Mouse (Mus musculus): ENCODE results near the gene Cd82. TPM values are rescaled to one million over a fixed set of nuclear protein-coding genes. Genes with fewer than 3 reads are reported as not detected.

Cd82 gene
- polyA plus RNA-seq, 1 experiment, result 411 TPM

DNA sequence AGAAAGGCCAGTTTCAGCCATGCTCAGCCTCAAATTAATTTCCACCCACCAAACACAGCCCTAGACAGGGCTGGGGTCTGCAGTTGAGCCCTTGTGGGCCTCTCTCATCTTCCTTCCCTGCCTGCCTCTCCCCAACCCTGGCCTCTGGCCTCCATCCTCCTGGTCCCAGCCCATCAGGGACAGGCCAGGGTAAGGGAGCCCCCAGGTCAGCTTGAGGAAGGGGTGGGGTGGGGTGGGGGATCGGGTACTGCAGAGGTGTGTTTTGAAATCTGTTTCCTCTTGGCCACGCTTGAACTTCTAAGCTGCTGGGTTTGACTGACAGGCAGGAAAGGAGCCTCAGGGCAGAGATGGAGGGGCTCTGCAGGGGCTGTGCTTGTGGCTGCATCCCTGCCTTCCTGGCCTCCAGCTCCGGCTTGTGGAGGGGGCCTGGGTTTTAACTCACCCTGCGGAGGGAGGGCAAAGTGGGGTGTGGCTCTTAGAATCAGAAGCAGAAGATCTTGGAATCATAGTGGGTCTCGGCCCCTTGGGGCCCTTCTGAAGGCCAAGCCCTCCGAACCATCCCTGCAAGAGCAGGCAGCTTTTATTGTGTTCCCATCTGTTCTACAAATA, 19.2 kb upstream of the Cd82 start:
- TF ChIP-seq CEBPB (IDR thresholded peaks at IDR 0.05; ENCODE audit: insufficient read depth, poor library complexity, severe bottlenecking) (no peak), SRF (IDR thresholded peaks at IDR 0.05; ENCODE audit: control insufficient read depth, insufficient read length, low read depth) (no peak), REST (IDR thresholded peaks at IDR 0.05; ENCODE audit: insufficient read depth, insufficient read length) (no peak), POLR2A (IDR thresholded peaks at IDR 0.05; ENCODE audit: insufficient read length, low read depth) (no peak), TCF3 (IDR thresholded peaks at IDR 0.05; ENCODE audit: insufficient read length, low read depth) (no peak), USF1 (IDR thresholded peaks at IDR 0.05; ENCODE audit: low read depth) (no peak), MYOG (IDR thresholded peaks at IDR 0.05; ENCODE audit: control insufficient read depth in 1 of 3, insufficient read depth in 1 of 3, insufficient read length in 2 of 3, low read depth in 2 of 3) (no peak), MYOD1 (IDR thresholded peaks at IDR 0.05; ENCODE audit: control insufficient read depth in 1 of 3, insufficient read length in 2 of 3, low read depth in 2 of 3) (no peak), E2F4 (IDR thresholded peaks at IDR 0.05; ENCODE audit: insufficient read depth) (no peak), POLR2AphosphoS2 (IDR thresholded peaks at IDR 0.05; ENCODE audit: insufficient read length, low read depth) (no peak), MAX (IDR thresholded peaks at IDR 0.05; ENCODE audit: low read depth) (no peak), TCF12 (IDR thresholded peaks at IDR 0.05; ENCODE audit: insufficient read depth, poor library complexity, severe bottlenecking) (no peak)
- H3K36me3 ChIP-seq (ENCODE audit: control insufficient read depth, insufficient read depth), result no peaks in the 10 kb centered on the region

DNA sequence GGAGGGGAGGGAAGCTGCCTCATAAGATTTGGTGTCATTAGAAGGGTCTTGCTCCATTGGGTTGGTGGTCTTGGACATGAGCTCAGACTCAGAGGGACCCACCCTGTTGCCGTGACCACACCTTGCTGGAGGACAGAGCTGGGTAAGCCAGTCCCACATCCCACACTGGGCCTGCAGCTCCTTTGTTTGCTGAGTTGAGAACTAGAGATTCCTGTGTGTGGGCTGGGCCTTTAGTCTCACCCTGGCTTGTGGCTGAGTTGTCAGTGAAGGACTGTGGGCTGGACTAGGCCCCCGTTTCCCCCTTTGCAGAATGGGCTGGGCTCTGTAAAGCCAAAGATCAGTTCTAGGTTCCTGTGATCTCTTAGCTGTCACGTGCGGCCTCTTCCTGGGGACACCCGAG, 15.8 kb upstream of the Cd82 start:
- Histone ChIP-seq H3K4me3 (no peak overlapping the region), H3ac (ENCODE audit: control insufficient read depth, insufficient read length) (no peak overlapping the region), H3K79me2 (ENCODE audit: control insufficient read depth, insufficient read depth) (no peaks in the 10 kb centered on the region), H3K27me3 (ENCODE audit: control insufficient read depth, insufficient read depth, insufficient read length) (peaks cover 24% of the 10 kb centered on the region), H3K4me2 (ENCODE audit: low read depth) (no peak overlapping the region), H3K36me3 (ENCODE audit: control insufficient read depth, insufficient read depth) (no peaks in the 10 kb centered on the region)
- TF ChIP-seq SRF (IDR thresholded peaks at IDR 0.05; ENCODE audit: control insufficient read depth, insufficient read length, low read depth) (no peak), CEBPB (IDR thresholded peaks at IDR 0.05; ENCODE audit: insufficient read depth, poor library complexity, severe bottlenecking) (no peak), TCF12 (IDR thresholded peaks at IDR 0.05; ENCODE audit: insufficient read depth, poor library complexity, severe bottlenecking) (no peak), MYOD1 (IDR thresholded peaks at IDR 0.05; ENCODE audit: control insufficient read depth in 1 of 3, insufficient read length in 2 of 3, low read depth in 2 of 3) (no peak), MAX (IDR thresholded peaks at IDR 0.05; ENCODE audit: low read depth) (no peak), MYOG (IDR thresholded peaks at IDR 0.05; ENCODE audit: control insufficient read depth in 1 of 3, insufficient read depth in 1 of 3, insufficient read length in 2 of 3, low read depth in 2 of 3) (no peak), POLR2AphosphoS2 (IDR thresholded peaks at IDR 0.05; ENCODE audit: insufficient read length, low read depth) (no peak), TCF3 (IDR thresholded peaks at IDR 0.05; ENCODE audit: insufficient read length, low read depth) (no peak), REST (IDR thresholded peaks at IDR 0.05; ENCODE audit: insufficient read depth, insufficient read length) (no peak), POLR2A (IDR thresholded peaks at IDR 0.05; ENCODE audit: insufficient read length, low read depth) (no peak), E2F4 (IDR thresholded peaks at IDR 0.05; ENCODE audit: insufficient read depth) (no peak), USF1 (IDR thresholded peaks at IDR 0.05; ENCODE audit: low read depth) (no peak)

More for the DNA sequence above, 19.2 kb upstream of the Cd82 start:
- Histone ChIP-seq H3K79me2 (ENCODE audit: control insufficient read depth, insufficient read depth) (no peaks in the 10 kb centered on the region), H3K27me3 (ENCODE audit: control insufficient read depth, insufficient read depth, insufficient read length) (peaks cover 39% of the 10 kb centered on the region), H3K4me2 (ENCODE audit: low read depth) (no peak overlapping the region), H3ac (ENCODE audit: control insufficient read depth, insufficient read length) (no peak overlapping the region), H3K4me3 (no peak overlapping the region)

GRCm38 (mm10) chr2:93477519-93477918, 14.6 kb upstream of the Cd82 start:
- Histone ChIP-seq H3K4me2 (ENCODE audit: low read depth) (no peak overlapping the region), H3K27me3 (ENCODE audit: control insufficient read depth, insufficient read depth, insufficient read length) (peaks cover 17% of the 10 kb centered on the region), H3ac (ENCODE audit: control insufficient read depth, insufficient read length) (no peak overlapping the region), H3K36me3 (ENCODE audit: control insufficient read depth, insufficient read depth) (no peaks in the 10 kb centered on the region), H3K79me2 (ENCODE audit: control insufficient read depth, insufficient read depth) (no peaks in the 10 kb centered on the region), H3K4me3 (no peak overlapping the region)
- TF ChIP-seq MYOG (IDR thresholded peaks at IDR 0.05; ENCODE audit: control insufficient read depth in 1 of 3, insufficient read depth in 1 of 3, insufficient read length in 2 of 3, low read depth in 2 of 3) (peak; percentile 37 to 75 (median 66)), TCF3 (IDR thresholded peaks at IDR 0.05; ENCODE audit: insufficient read length, low read depth) (no peak), POLR2AphosphoS2 (IDR thresholded peaks at IDR 0.05; ENCODE audit: insufficient read length, low read depth) (no peak), REST (IDR thresholded peaks at IDR 0.05; ENCODE audit: insufficient read depth, insufficient read length) (no peak), MYOD1 (IDR thresholded peaks at IDR 0.05; ENCODE audit: control insufficient read depth in 1 of 3, insufficient read length in 2 of 3, low read depth in 2 of 3) (peak in 2 of 3 experiments; percentile 57 to 79), SRF (IDR thresholded peaks at IDR 0.05; ENCODE audit: control insufficient read depth, insufficient read length, low read depth) (no peak), MAX (IDR thresholded peaks at IDR 0.05; ENCODE audit: low read depth) (no peak), TCF12 (IDR thresholded peaks at IDR 0.05; ENCODE audit: insufficient read depth, poor library complexity, severe bottlenecking) (no peak)

- H3K36me3 ChIP-seq (ENCODE audit: control insufficient read depth, insufficient read depth), result no peaks in the 10 kb centered on the region
- no peak overlapping the region for H3ac ChIP-seq (ENCODE audit: control insufficient read depth, insufficient read length)
- no peak for TF ChIP-seq CEBPB (IDR thresholded peaks at IDR 0.05; ENCODE audit: insufficient read depth, poor library complexity, severe bottlenecking)
- no peak for TF ChIP-seq MYOG (IDR thresholded peaks at IDR 0.05; ENCODE audit: control insufficient read depth in 1 of 3, insufficient read depth in 1 of 3, insufficient read length in 2 of 3, low read depth in 2 of 3)
- TF ChIP-seq TCF12 (IDR thresholded peaks at IDR 0.05; ENCODE audit: insufficient read depth, poor library complexity, severe bottlenecking), result no peak
- no peak for TF ChIP-seq POLR2A (IDR thresholded peaks at IDR 0.05; ENCODE audit: insufficient read length, low read depth)
- TF ChIP-seq MAX (IDR thresholded peaks at IDR 0.05; ENCODE audit: low read depth), result no peak
- TF ChIP-seq E2F4 (IDR thresholded peaks at IDR 0.05; ENCODE audit: insufficient read depth), result no peak
- no peak for TF ChIP-seq REST (IDR thresholded peaks at IDR 0.05; ENCODE audit: insufficient read depth, insufficient read length)
- no peak for TF ChIP-seq MYOD1 (IDR thresholded peaks at IDR 0.05; ENCODE audit: control insufficient read depth in 1 of 3, insufficient read length in 2 of 3, low read depth in 2 of 3)
- no peak for TF ChIP-seq POLR2AphosphoS2 (IDR thresholded peaks at IDR 0.05; ENCODE audit: insufficient read length, low read depth)
- no peak for TF ChIP-seq SRF (IDR thresholded peaks at IDR 0.05; ENCODE audit: control insufficient read depth, insufficient read length, low read depth)
- no peak for TF ChIP-seq USF1 (IDR thresholded peaks at IDR 0.05; ENCODE audit: low read depth)
- TF ChIP-seq TCF3 (IDR thresholded peaks at IDR 0.05; ENCODE audit: insufficient read length, low read depth), result no peak
- no peak overlapping the region for H3K4me2 ChIP-seq (ENCODE audit: low read depth)
- no peak overlapping the region for H3K4me3 ChIP-seq
- H3K79me2 ChIP-seq (ENCODE audit: control insufficient read depth, insufficient read depth), result no peaks in the 10 kb centered on the region
- peaks cover 11% of the 10 kb centered on the region for H3K27me3 ChIP-seq (ENCODE audit: control insufficient read depth, insufficient read depth, insufficient read length)
Measured at GRCm38 (mm10) chr2:93476487-93476886, 13.5 kb upstream of the Cd82 start.

All from myocyte (in vitro differentiated cells).